Mouse (Mus musculus) naive thymus-derived CD4-positive, alpha-beta T cell, adult 2 months (primary cell): ENCODE data around the gene Pea15a.
A peak's percentile ranks its signal among the peaks of the same experiment; 100 is the strongest.
"Not testable (repeated sequence)": the region's sequence is repeated elsewhere in the genome, so short reads cannot be mapped to it uniquely, and the experiment has no call there.

ENCODE experiments used
- DNase-seq: peaks from one replicate; pipeline ENCODE4 v3.0.0-alpha.2; 2011; ENCODE audit warnings: low read depth

Gene Pea15a

DNA sequence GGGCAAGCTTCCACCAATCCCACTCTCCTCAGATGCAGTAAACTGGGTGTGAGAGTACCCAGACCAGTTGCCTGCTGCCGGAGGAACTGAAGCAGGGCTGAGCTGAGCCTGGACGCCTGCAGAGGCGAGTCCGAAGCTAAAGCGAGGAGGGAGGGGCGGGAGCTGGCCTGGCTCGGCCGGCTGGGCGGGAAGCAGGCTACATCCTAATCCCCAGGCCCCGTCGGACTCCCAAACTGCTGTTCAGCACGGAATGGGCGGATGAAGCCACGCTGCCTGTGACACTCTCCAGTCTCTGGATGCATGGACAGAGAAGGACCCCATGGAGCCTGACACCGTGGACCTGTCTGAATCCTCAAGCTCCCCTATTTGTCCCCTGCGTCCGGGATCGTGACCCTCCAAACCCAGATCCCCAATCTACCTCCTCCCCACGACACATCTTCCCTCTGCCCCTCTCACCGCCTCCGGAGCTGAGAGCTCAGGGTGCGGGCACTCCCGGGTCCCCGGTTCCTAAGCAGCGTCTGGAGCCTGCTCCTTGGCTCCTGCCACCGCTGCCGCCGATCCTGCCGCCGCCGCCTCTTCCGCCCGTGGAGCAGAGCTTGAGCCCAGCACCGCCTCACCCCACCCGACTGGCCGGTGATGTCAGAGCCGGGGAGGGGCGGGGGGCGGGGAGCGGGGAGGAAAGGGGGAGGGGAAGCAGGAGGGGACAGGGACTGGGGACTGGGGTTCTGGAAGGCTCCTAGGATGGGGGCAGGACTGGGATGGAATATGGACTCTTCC, at the start of gene Pea15a:
TSS of gene Pea15a (minus strand) at position 664 of the 777 bp plus-strand sequence.
- DNase-seq: peak; percentile 69

DNA sequence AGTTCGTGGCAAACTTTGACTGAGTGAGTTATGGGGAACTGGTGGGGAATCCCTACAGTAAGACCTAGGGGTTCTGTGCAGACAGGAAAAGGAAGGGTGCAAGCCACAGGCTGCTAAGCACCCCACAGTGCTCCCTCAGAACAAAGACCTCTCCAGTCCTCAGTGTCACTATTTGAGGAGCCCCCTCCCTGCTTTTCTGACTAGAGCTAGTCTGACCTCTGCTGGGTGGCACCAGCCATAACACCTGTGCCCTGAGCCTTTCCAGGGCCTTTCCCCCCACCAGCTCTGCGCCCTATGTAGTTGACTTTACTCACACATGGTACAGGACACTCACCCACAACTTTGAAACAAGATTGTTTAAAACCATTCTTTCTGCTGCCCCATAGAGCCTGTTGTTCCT, 41.1 kb upstream of the Pea15a start:
- peak; percentile 59 for DNase-seq

DNA sequence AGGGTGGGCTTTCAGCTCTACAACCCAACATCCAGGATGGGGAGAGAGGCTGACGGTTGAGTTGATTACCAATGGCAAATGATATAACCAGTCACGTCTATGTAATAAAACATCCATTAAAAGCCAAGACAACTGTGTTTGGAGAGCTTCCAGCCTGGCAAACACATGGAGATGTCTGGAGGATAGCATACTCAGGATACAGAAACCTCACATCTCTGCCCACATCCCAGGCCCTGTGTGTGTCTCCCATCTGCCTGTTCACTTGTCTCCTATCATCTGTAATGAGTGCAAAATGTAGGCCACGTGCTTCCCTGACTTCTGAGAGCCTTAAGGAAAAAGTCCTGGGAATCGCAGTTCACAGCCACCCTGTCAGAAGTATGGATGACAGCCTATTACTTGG, 40.6 kb upstream of the Pea15a start:
- DNase-seq: no peak

DNA sequence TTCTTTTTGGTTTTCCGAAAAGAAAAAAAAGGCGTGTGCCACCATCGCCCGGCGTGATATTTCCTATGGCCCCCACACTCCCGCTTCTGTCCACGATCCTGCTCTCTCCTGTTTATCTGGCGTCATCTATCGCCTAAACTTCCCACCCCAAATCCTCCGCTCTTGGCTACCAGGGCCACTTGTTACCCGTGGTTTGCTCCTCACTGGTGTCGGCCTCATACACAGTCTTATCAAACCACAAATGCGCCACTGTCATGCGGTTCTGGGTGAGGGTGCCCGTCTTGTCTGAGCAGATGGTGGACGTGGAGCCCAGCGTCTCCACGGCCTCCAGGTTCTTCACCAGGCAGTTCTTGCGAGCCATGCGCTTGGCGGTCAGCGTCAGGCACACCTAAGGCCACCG, 38.0 kb upstream of the Pea15a start:
- not testable (repeated sequence) for DNase-seq

DNA sequence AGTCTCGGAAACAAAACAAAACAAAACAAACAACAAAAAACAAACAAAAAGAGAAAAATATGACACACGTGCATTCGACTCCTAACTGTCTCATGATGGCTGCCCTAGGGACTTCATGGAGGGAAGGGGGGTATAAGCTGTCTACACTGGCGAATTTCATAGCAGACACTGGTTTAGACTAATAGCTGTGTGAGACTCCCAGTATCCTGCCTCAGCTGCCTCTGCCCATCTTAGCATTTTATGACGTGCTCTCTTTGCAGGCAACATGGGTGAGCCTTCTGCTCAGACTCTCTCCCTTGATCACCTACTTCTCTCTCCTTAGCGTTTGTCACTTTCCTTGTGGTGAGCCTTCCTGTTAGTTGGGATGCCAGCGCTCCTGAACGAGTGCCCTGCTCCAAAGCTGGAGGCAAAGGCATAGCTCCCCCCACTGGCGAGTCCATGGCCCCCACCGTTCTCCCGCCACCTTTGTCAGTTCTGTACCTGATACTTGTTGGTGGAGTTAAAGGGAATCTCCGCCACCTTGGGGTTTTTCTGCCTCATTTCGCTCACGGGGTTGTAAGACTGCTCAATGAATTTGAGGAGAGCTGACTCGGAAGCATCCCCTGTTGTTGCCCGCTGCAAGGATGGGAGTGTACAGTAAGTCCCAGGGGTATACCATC, 37.1 kb upstream of the Pea15a start:
- no peak for DNase-seq

DNA sequence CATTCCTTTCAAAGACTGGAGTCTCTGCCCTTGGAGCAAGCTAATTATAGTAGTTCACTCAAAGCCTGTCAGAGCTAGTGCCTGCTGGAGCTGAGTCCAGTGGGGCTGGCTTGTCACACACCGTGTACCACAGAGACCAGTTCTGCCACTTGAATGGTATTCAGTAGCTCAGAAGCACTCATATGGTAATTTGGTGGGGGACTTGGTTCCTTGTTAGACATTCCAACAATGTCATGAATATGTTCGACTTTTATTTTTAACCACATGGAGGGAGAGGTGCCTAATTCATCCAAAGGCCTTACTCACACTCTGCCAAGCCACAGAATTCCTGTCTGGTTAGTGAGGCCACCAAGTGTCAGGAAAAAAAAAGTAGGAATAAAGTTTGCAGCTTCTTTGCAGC, 35.8 kb upstream of the Pea15a start:
- no peak for DNase-seq

DNA sequence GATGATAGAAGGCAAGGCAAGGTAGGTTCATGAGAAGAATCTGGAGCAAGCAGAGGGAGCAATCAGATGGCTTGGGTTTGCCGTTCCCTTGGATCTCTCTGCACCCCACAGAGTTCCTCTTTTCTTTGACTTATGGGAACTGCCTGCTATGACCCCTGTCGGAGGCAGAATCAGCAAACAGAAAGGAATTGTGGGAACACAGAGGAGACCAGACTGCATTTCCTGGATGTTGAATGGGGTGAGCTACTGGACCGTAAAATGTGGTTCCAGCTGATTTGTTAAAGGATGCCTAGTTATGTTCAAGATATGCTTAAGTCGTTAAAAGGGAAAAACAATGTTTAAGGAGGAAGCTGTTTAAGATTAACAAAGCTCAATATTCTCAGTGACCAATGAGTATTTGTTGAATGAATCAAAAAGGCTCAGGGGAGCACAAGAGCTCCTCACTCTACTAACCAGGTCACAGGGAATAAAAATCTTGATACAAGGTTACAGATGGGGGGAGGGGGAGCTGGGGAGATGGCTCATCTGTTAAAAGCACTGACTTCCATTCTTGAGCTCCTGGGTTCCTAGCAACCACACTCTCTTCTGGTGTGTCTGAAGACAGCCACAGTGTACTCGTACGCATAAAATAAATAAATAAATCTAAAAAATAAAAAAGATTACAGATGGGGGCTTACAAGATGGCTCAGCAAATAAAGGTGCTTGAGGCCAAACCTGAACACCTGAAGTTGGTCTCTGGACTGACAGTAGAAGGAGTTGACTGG, 34.5 kb upstream of the Pea15a start:
- no peak for DNase-seq

DNA sequence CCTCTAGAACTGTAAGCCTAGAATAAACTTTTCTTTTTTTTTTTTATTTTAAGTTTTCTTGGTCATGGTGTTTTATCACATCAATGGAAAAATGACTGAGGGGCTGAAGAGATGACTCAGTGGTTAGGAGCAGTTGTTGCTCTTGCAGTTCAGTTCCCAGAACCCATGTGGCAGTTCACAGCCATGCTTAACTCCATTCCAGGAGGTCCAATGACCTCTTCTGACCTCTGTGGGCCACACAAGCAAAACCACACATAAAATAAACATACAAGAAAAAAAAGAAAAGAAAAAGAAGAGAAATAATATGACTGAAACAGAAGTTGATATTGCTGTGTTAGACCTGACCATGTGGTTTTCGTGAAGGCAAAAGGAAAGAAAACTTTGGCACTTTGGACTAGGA, 22.6 kb upstream of the Pea15a start:
- no peak for DNase-seq

DNA sequence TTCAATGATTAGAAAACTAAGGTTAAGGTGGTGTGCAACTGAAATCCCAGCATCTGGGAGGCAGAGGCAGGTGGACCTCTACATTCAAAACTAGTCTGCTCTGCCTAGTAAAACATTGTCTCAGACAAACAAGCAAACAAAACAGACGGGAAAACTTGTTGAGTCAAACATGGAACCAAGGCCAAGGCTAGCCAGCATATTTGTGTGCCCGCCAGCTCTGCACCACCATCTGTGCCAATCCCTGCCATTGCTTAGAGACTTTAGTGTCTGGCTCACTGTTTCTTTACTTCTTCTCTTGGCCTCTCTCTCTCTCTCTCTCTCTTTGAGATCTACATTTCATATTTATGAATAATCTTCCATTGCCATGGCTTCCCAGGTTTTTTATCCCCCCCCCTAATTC, 21.6 kb upstream of the Pea15a start:
- no peak for DNase-seq

DNA sequence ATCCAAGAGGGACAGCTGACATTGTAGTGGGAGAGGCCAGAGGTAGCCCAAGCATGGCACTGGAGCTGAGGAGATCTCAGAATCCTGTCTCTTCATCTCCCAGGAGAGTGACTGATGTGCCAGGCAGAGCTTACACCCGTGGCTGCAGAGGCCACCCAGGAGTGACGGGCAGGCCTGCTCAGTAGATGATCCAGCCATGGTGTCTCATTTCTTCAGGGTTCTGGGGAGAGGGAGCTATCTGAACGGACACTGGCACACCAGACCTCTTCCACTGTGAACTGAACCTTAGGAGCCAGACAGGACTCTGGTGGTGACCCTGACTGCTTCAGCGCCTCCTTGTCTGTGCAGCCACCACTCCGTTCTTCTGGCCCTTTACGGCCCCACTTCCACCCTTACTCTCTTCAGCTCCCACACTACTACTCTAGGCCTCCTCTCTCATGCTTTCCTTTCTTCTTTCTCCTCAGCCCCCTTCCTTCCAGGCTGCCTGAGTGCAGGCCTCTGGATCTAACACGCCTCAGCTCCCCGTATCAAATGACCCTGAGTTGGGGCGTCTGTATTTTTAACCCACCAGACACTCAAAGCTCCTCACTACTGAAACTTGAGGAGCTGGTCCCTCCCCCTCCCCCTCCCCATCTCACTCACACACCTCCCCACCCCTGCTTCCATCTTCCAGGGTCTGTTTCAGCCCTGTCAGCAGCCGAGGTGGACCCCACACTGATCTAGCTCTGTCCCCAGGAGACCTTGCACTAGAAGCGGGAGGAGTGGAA, 14.9 kb upstream of the Pea15a start:
- DNase-seq: no peak

DNA sequence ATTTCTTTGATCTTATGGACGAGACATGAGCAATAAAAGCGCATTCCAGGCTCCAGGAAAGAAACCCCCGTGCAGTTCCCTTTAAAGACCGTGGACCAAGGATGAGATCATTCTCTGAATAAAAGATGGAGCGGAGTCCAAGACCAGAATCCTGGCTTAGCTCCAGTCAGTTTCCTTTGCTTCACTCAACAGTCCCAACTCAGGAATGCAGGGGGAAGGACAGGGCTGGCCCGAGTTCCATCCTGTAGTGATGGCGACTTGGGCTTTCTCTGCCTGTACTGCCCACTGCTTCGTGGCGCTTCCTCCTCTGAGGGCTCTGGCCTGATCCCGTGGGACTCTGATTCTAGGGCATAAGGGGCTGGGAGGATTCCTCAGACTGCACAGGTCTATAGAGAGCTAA, 13.8 kb upstream of the Pea15a start:
- DNase-seq: no peak

DNA sequence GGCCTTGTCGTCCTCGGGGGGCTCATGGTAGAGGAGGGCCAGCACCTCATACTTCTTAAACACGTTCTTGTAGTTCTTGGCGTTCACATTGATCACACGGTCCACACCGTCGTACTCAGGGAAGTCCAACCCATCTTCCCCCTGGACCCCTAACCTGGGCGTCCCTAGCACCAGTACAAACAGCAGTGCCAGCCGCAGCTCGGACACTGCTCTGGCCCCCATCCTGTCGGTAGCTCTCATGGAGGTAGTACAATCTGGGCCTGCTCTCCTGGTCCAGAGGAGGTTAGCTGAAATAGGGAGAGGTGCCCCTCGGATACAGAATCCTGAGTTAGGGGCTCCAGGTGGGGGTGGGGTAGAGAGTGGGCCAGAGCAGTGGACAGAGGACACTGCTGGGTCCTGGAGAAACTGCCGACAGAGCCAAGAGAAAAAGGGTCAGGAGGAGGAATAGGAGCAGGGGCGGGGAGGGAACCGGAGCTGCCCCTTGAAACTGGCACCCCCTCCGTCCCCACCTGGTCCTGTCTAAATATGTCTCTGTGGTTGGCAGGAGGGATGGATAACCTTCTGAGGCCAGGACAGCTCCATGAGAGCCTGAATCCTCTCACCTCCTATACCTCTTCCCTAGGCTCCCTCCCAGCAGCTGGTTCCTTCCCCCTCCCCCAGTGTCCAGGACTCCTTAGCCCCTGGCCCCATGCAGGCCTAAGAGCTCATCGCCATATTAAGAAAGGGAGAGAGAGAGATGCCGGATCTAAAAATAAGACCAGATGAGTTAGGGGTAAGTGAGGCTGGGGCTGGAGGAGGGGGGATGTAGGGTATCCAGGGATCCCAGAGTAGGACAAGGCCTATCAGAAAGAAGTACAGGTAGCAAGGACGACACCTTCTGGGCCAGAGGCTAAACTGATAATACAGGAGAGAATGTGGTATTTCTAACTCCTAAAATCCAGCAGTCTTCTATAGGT, 13.1 kb upstream of the Pea15a start, which contains the start of gene Casq1:
TSS of gene Casq1 (minus strand) at position 418 of the 956 bp plus-strand sequence.
- no peak for DNase-seq

DNA sequence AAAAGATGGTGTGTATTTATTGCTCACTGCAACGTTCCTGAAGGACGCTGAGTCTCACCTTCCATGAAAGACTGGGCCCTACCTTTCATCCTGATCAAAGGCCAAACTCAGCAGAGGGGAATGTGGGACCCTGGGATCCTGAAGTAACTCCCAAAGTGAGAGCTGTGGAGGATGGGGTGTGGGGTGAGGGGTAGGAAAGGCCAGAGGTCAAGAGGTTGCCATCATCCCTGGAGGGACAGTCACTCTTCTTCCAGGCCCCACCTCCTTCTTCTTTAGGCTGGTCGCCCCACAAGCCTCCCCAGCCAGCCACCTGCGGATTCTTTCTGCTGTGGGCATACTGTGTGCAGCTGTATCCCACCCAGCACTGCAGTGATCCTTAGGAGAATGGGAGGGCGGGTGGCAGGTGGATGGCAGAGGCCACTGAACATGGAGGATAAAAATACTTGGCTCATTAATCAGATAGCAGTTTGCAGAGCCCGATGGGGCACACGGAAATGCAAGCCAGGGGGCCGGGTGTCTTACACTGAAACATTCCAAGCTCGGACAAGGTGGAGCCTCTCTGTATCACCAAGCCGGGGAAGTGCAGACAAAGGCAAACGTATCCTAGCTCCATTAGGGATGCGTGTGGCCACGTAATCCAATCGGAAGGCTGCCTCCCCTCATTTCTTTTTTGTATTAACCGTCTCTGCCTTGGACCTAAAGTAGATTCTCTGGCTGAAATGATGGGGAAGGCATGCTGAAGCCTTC, 11.7 kb upstream of the Pea15a start:
- DNase-seq: no peak

DNA sequence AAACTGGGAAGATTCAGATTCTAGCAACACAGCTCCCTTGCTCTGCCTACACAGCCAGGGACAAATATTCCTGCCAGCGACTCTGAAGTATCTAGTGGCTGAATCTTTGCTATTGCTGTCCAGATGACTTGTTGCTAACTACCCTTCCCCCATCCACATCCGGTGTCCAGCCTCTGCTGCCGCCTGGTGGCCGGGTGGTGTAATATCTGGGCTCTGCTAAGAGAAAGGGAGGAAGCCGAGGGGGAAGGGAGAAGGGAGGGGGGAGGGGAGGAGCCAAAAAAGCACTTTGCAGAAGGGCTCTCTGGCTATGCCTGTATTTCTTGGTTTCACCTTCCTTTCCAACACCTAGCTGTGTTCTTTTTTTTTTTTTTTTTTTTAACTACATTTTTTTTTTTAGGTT, 10.5 kb upstream of the Pea15a start:
- DNase-seq: peak; percentile 91

DNA sequence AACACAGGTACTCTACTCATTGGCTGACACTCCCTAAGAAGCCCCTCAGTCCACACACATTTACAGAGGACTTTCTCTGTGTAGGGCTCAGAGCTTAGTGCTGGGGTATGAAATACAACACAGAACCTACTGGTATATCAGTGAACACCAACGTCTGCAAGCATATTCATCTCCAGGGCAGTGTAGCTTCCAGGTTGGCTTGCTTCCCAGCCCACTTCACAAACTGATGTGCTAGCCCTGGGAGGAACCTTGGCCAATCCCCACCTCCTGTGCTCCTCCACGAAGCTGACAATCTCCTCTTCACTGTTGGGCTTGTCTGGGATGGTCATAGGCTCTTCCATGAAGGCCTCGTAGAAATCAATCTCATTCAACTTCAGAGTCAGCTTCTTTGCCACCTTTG, 8.1 kb upstream of the Pea15a start:
- DNase-seq: no peak

DNA sequence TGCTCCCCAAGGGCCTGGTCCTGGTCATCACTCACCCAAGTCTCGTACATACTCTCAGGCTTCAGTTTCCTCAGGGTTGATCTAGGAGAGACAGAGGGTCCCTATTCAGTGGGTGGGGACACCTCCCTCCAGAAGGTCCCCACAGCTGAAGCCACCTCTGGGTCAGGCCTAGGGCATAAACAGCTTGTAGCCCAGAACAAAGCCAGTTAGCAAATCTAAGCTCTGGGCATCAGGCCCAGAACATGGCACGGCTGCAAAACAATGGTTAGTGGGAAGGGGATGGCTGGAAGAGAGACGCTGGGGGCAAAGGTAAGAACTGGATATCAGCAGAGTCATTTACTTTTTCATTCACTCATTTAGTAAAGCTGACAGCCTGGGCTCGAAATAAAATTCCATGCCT, 7.2 kb upstream of the Pea15a start:
- no peak for DNase-seq

DNA sequence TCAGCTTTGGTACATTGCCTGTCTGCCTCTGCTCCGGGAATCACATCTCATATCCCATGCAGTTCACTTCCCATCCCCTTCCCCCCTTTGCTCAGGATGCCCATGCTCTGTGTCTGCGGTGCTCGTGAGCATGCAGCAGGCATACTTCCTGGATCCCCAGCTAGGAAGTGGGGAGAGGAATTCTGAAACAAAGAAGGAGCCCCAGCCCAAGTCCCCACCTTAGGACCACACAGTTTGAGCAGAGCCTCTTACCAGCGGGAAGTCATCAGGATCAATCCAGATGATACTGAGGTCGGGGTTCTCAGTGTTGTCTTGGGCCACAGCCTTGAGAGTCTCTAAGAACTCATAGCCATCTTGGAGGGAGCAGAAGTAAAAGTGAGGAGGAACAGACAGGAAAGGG, 6.2 kb upstream of the Pea15a start:
- no peak for DNase-seq

DNA sequence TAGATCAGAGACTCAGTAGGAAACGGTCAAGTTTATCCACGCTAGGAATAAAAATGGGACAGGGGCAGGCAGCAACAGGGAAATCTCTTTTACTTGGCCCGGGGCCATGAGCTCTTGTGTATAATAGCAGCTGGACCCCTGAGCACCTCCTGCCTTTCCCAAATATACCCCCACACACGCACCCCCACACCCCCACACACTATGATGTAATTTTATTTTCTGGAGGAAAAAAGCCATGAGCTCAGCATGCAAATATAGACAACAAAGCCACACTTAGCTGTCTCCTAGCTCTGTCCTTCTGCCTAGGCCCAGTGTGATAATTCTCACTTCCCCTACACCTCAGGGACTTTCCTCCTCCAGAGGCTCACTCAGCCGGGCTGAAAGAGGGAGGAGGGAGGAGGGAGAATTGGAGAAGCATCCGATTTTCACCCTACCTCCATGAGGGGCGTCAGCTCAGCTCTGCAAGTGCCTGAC, 544 bp upstream of the Pea15a start:
- no peak for DNase-seq

DNA sequence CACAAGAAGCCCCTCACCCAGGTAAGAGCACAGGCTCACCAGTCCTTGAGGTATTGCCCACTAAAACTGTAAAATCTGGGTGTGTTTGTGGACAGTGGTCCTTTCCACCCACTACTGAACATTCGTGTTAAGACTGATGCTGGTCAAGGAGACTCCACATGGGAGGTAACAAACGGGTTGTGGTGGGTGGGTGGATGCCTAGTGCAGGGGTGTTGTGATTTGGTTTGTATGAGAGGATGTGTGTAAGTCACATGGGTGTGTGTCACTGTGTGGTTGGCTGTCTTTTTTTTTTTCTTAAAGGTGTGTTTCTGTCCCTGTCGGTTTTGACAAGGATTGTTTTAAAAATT, 890 bp downstream of the Pea15a start:
- peak; percentile 59 for DNase-seq
